Mouse (Mus musculus) frontal cortex, adult (tissue): Measurements from ENCODE around the gene Gfod1.

Experiments used
- ATAC-seq: cut with Nextera tagmentation; 2 replicates; pipeline ENCODE4 v1.9.2; 2017; ENCODE audit warnings: mild to moderate bottlenecking, moderate library complexity, mixed read lengths; ENCODE audit not compliant: low TSS enrichment

The Gfod1 gene

DNA sequence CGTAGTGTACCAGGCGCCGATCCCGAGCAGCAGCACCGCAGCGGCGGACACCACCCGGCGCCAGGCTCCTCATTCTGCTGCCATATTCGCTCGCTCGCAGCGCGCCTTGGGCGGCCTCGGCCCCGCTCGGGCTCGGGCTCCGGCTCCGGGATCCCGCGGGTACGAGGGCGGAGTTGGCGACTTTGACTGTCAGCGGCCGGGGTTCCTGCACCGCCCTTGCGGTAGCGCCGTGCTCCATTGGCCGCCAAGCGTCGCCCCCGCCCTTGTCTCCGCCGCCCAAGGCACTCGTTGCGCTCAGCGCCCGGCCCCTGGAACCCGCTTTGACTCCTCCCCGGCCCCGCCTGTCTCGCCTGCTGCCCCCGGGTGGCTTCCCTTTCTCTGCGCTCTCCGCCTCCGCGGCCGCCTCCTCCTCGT is at the start of gene Gfod1:
TSS of gene Gfod1 (minus strand) at position 155 of the 414 bp plus-strand sequence.
- peak; percentile 81 for ATAC-seq

- ATAC-seq, result no peak
These were observed 49.4 kb upstream of the Gfod1 start for GRCm38 (mm10) chr13:43353356-43353755.

GRCm38 (mm10) chr13:43350489-43351169 is 46.7 kb upstream of the Gfod1 start:
- no peak for ATAC-seq

DNA sequence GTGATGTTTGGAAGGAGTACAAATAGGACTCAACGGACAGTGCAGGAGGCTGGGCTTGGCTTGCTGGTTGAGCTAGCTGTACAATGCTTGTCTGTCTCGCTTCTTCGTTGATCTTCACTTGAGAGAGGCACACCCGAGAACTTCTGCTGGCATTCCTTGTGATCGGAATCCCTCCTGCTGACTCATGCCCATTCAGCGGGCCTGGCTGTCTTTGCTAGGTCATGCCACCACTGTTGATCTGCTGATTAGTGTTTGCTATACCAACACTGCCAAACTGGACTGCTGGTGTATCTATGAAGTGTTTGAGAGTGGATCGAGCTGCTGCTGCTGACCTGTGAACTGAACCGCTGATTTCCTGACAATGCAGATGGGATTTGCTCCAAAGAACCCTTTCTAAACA is 45.4 kb upstream of the Gfod1 start:
- ATAC-seq, result no peak

DNA sequence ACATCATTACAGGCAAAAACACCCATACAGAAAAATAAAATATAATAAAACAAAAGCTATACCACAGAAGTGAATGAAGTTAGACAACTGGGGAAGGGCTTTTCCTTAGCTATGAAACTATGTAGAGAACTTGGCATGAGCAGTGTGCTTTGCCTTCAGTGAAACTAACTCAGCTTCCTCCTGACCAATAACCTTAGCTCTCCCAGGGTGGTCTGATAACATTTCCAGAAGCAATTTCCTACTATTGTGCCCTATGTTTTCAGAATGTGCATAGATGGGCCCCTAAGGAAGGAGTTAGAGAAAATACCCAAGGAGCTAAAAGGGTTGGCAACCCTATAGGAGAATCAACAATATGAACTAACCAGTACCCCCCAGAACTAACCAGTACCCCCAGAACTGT is 42.9 kb upstream of the Gfod1 start:
- no peak for ATAC-seq

- no peak for ATAC-seq
These were observed 34.7 kb upstream of the Gfod1 start for GRCm38 (mm10) chr13:43338632-43339031.

GRCm38 (mm10) chr13:43338001-43338400 is 34.0 kb upstream of the Gfod1 start:
- ATAC-seq, result peak; percentile 67; the same call in 1 of the 2 replicates

DNA sequence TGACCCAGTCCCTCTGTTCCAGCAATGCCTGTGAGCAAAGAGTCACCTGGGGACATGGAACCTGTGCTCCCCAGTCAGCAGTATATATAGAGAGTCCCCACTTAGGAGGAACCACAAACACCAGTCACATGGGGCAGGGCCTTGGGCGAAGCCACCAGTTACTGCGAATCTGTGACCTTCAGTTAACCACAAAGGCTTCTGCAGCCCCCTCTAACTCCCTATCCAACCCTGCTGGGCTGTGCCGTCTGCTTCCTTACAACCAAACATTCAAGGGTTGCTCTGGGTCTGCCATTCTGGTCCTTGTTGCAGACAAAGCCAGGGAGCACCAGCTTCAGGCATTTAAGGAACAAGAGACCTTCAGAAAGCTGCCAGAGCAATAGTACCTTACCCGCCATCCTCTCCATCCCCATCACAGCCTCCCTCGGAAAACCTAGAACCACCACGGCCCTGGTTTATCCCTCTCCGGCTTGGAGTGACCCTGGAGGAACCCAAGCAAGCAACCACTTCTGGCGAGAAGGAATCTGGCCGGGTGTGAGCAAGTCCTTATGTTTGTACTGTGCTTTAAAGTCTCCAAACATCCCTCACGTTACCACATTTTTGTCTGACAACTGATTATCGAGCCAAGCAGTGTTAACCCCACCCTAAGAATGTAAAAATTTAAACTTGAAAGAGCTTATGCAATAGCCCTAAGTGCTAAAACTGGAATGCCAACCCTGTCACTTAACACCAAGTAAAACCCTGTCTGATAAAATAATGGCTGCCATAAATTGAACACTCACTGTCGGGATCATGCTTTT is 32.7 kb upstream of the Gfod1 start:
- ATAC-seq, result no peak

DNA sequence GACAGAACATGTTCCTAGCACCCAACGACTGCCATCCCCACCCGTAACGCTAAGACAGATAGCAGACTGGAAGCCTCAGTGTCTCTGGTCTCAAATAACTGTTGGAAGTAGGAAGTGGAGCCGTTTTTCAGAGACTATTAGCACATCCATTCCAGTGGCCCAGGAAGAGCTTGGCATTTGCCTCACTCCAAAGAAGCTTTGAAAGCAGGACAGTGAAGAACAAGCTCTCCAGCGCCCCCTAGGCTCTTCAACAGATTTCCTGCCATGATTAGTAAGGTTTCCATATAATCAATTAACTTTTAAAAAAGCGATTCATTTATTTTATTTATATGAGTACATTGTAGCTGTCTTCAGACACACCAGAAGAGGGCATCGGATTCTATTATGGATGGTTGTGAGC is 28.6 kb upstream of the Gfod1 start:
- ATAC-seq, result no peak

- ATAC-seq, result no peak
These were observed 27.9 kb upstream of the Gfod1 start for GRCm38 (mm10) chr13:43331721-43332444.

- ATAC-seq, result no peak
These were observed 21.5 kb upstream of the Gfod1 start for GRCm38 (mm10) chr13:43325427-43325826.

DNA sequence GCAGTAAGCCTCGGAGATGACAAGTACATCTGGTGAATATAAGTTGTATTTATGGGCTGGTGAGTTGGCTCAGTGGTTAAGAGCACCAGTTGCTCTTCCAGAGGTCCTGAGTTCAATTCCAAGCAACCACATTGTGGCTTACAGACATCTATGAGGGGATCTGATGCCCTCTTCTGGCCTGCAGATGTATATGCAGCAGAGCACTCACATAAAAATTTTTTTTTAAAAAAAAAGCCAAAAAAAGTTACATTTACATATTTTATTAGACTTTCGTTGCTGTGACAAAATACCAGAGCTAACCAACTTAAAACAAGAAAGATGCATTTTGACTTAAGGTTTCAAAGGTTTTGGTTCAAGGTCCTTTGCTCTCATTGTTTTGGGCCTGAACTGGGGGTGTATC is 17.5 kb upstream of the Gfod1 start:
- no peak for ATAC-seq

- ATAC-seq, result peak; percentile 86; the same call in 1 of the 2 replicates
These were observed 15.4 kb upstream of the Gfod1 start for GRCm38 (mm10) chr13:43319396-43319795.

DNA sequence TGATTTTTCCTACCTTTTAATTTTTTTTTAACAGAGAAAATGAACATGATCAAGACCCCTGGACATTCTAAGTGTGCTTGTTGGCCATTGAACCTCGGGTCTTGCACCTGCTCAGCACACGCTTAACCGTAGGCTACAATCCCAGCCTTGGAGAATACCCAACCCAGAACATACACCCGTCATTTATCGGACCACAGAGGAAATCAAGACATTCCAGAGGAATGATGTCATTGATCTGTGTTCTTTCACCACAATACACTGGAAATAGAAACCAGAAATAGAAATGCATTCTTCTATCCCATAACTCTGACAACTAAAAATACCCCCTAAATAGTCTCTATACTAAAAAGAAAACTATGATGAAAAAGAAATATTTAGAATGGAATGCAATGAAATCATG is 13.4 kb upstream of the Gfod1 start:
- ATAC-seq, result no peak

DNA sequence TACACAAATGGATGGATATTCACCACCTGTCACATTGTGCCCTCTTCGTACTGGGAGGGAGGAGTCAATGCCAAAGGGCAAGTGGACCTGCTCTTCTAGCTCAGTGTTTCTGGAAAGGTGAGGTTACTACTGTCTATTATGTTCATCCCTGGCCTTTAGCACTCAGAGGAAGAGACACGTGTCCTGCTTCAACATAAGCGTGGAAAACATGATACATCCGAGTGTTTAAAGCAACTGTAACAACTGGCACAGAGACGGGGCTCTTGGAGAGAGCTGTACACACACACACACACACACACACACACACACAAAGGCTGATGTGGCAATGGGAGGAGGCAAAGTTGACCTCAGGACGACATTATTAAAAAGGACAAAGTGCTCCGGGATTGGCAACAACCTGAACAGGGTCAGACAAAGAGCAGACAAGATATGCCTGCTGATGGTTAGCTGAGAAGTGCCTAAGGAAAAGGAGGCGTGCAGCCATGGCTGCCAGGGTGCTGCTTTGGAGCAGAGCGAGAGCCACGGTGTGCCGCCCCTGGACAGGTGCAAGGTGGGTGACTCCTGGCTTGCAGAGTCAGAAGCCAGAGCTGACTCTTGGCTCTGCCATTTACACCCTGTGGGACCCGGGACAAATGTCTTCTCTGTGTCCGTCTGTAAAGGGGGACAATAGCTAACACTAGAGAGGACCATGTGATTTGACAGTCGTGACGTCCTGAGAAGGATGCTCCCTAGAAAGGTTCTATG is 1.4 kb upstream of the Gfod1 start:
- ATAC-seq, result no peak

DNA sequence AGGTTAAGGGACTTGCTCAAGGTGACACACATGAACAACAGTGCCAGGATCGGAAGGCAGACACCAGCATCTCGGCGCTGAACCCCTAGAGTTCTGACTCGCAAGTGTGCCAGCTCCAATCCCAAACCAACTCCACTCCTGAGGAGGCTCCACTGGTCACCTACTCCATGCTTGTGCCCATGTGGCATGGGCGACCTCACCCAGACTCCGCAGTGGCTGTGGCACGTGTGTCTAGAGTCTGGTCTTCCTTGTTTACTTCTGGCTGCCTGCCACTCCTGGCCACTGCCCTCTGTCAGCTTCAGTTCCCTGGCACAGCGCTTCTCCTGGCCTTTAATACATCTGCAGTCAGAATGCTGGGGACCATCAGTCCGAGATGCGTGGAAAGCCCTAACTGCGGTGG is 728 bp upstream of the Gfod1 start:
- 0 out of 2 replicates have a peak, but pooled peaks have one; percentile 1 for ATAC-seq

DNA sequence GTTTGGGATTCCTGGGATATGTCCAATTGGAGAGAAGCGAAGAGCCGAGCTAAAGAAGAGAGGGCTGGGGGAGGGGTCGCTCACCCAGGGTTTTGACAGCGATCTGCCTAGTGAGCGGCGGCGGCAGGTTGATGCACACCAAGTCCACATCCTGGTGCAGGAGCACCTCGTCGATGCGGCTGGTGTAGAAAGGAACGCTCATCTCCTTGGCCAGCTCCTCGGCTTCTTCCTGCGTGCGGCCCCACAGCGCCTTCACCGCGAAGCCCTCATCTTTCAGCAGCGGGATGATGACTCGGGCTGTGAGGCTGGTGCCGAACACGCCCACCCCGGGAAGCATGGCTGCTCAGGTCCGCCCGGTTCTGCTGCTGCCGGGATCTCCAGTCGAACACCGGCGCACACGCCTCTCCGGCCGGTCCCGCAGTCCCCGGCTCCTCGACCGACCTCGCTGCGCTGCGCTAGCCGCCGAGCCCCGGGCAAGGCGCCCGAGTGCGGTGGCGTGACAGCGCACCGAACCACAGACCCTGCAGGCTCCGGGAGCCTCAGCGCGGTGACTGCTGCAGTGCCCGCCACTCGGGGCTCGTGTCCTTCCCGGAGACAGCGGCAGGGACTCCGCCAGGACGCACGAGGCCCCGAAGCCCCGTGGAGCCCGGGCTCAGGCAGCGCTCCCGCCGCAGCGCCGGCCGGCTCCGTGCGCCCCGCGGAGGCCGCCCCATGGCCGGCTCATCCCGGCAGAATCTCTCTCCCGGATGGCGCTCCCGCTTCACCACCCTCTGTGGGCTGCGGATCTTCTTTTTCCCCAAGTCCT is 609 bp downstream of the Gfod1 start:
- ATAC-seq, result peak; percentile 14

GRCm38 (mm10) chr13:43302651-43303160 is 1.3 kb downstream of the Gfod1 start:
- peak; percentile 21; the same call in 1 of the 2 replicates for ATAC-seq

GRCm38 (mm10) chr13:43302239-43302638 is 1.7 kb downstream of the Gfod1 start:
- ATAC-seq, result no peak

DNA sequence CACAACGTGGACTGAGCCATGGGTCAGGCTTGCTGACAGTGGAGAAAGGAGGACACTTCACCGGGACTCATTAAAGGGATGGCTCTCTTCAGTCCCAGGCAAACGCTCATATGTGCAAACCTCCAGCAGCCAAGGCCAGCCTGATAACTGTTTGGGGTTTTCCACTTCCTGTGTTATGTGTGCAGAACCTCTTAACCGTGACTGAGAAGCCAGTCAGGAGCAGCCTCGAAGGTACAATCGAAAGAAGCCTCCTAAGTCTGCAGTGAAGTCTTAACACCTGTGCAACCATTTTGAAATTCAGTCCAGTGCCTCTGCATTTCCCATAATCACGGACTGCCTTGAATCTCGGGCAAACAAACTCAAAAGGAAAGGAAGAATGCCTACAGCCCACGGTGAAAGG is 3.1 kb downstream of the Gfod1 start:
- no peak for ATAC-seq

- ATAC-seq, result no peak
These were observed 3.6 kb downstream of the Gfod1 start for GRCm38 (mm10) chr13:43300366-43300765.
